Mouse (Mus musculus) heart, embryonic 11.5 days (tissue): Measurements from ENCODE around the gene Acox1. TPM values are rescaled to one million over a fixed set of nuclear protein-coding genes. Genes with fewer than 3 reads are reported as not detected.

ENCODE experiments used
- ATAC-seq: fragments of 200-750 bp; cut with Nextera tagmentation; replicated peaks from 2 replicates; pipeline ENCODE4 v1.8.0; 2017; ENCODE audit warnings: moderate library complexity; ENCODE audit not compliant: insufficient number of reproducible peaks, low FRiP score, low TSS enrichment
- H3K27ac ChIP-seq: fragments of 300-500 bp; sonication (generic); 2 replicates; pipeline ENCODE4 v1.5.1; 2014; ENCODE audit warnings: mild to moderate bottlenecking, low read depth, low read length
- H3K27me3 ChIP-seq: fragments of 300-500 bp; sonication (generic); 2 replicates; pipeline ENCODE4 v1.6.1; 2014; ENCODE audit warnings: mild to moderate bottlenecking, low read length, mixed read lengths; ENCODE audit not compliant: control insufficient read depth, insufficient read depth
- H3K36me3 ChIP-seq: fragments of 300-500 bp; sonication (generic); 2 replicates; pipeline ENCODE4 v1.6.1; 2014; ENCODE audit warnings: mild to moderate bottlenecking, low read length, moderate library complexity, mixed read lengths; ENCODE audit not compliant: control insufficient read depth, insufficient read depth
- H3K4me1 ChIP-seq: fragments of 300-500 bp; sonication (generic); 2 replicates; pipeline ENCODE4 v1.6.1; 2014; ENCODE audit warnings: low read length; ENCODE audit not compliant: control insufficient read depth, insufficient read depth
- H3K4me2 ChIP-seq: fragments of 300-500 bp; sonication (generic); 2 replicates; pipeline ENCODE4 v1.6.1; 2014; ENCODE audit warnings: mild to moderate bottlenecking, moderate library complexity
- H3K4me3 ChIP-seq: fragments of 300-500 bp; sonication (generic); 2 replicates; pipeline ENCODE4 v1.5.1; 2014; ENCODE audit warnings: low read depth, low read length
- H3K9ac ChIP-seq: fragments of 300-500 bp; sonication (generic); 2 replicates; pipeline ENCODE4 v1.6.1; 2014; ENCODE audit warnings: mild to moderate bottlenecking, low read depth, low read length, moderate library complexity
- H3K9me3 ChIP-seq: fragments of 300-500 bp; sonication (generic); replicated peaks from 2 replicates; pipeline ENCODE4 v1.6.1; 2016; ENCODE audit warnings: low read length; ENCODE audit not compliant: control insufficient read depth
- WGBS: fragments of 180-500 bp; shearing (Covaris S2); extraction: QIAGEN DNeasy Blood & Tissue Kit; methylation state at CpG from one replicate; pipeline ENCODE4 v1.1.7; 2014; ENCODE audit not compliant: insufficient replicate concordance; 5-methylcytosine and 5-hydroxymethylcytosine counted together
- polyA plus RNA-seq: library from polyadenylated mRNA; unstranded; fragments of >200 nt; fragmentation: Nextera tagmentation; extraction: Ambion mirVana; gene quantifications from 2 replicates; pipeline ENCODE4 v1.2.1, GENCODE M21; 2014

Gene Acox1
- polyA plus RNA-seq = 29.3 and 32.3 TPM in 2 replicates

GRCm38 (mm10) chr11:116198639-116199531, at the start of gene Acox1, which contains the start of gene Ten1:
Acox1 (minus strand) TSS chr11:116199045.
Ten1 (plus strand) TSS chr11:116198855.
- peak within 1 kb of the TSS; percentile 98 for H3K27ac ChIP-seq
- no peaks in the 10 kb centered on the region for H3K9me3 ChIP-seq
- under 1% methylated on average over 62 of the region's 62 CpGs for WGBS
- peak; percentile 97 for ATAC-seq
- H3K36me3 ChIP-seq = peaks cover 5% of the 10 kb centered on the region; the same call in 1 of the 2 replicates
- no peaks in the 10 kb centered on the region for H3K27me3 ChIP-seq
- H3K4me3 ChIP-seq = peak within 1 kb of the TSS; percentile 75
- H3K4me2 ChIP-seq = peak within 1 kb of the TSS; percentile 87
- H3K9ac ChIP-seq = peak within 1 kb of the TSS; percentile 90
- peaks cover 8% of the 10 kb centered on the region for H3K4me1 ChIP-seq

GRCm38 (mm10) chr11:116247502-116248222, 48.8 kb upstream of the Acox1 start:
- no peak overlapping the region for H3K4me3 ChIP-seq
- no peak overlapping the region for H3K27ac ChIP-seq
- no peaks in the 10 kb centered on the region for H3K9me3 ChIP-seq
- H3K36me3 ChIP-seq = peaks cover 79% of the 10 kb centered on the region
- no peak overlapping the region for H3K9ac ChIP-seq
- WGBS = 87% methylated on average over 14 of the region's 14 CpGs
- H3K27me3 ChIP-seq = no peaks in the 10 kb centered on the region
- no peaks in the 10 kb centered on the region for H3K4me1 ChIP-seq
- ATAC-seq = no peak
- no peak overlapping the region for H3K4me2 ChIP-seq

- no peaks in the 10 kb centered on the region for H3K4me1 ChIP-seq
- H3K4me3 ChIP-seq = no peak overlapping the region
- no peak for ATAC-seq
- H3K4me2 ChIP-seq = no peak overlapping the region
- H3K9ac ChIP-seq = no peak overlapping the region
- no peak overlapping the region for H3K27ac ChIP-seq
- H3K36me3 ChIP-seq = peaks cover 66% of the 10 kb centered on the region
- WGBS = 83% methylated on average over 6 of the region's 6 CpGs
- no peaks in the 10 kb centered on the region for H3K27me3 ChIP-seq
- H3K9me3 ChIP-seq = no peaks in the 10 kb centered on the region
Measured at GRCm38 (mm10) chr11:116245616-116246015, 46.8 kb upstream of the Acox1 start.

- H3K9me3 ChIP-seq = no peaks in the 10 kb centered on the region
- H3K4me2 ChIP-seq = no peak overlapping the region
- no peaks in the 10 kb centered on the region for H3K4me1 ChIP-seq
- no peak for ATAC-seq
- H3K4me3 ChIP-seq = no peak overlapping the region
- no peaks in the 10 kb centered on the region for H3K27me3 ChIP-seq
- no peak overlapping the region for H3K27ac ChIP-seq
- WGBS = 77% methylated on average over 8 of the region's 8 CpGs
- no peak overlapping the region for H3K9ac ChIP-seq
- H3K36me3 ChIP-seq = peaks cover 55% of the 10 kb centered on the region
Measured at GRCm38 (mm10) chr11:116244580-116244979, 45.7 kb upstream of the Acox1 start.

- Histone ChIP-seq H3K27ac (no peak overlapping the region), H3K36me3 (peaks cover 33% of the 10 kb centered on the region), H3K9ac (no peak overlapping the region), H3K4me3 (no peak overlapping the region), H3K27me3 (peaks cover 20% of the 10 kb centered on the region), H3K4me2 (no peak overlapping the region), H3K9me3 (no peaks in the 10 kb centered on the region), H3K4me1 (no peaks in the 10 kb centered on the region; the same call in 1 of the 2 replicates)
- 52% methylated on average over 12 of the region's 12 CpGs for WGBS
- ATAC-seq = no peak
Measured at GRCm38 (mm10) chr11:116241744-116242235, 42.9 kb upstream of the Acox1 start.

GRCm38 (mm10) chr11:116239797-116240196, 41.0 kb upstream of the Acox1 start:
- Histone ChIP-seq H3K36me3 (peaks cover 15% of the 10 kb centered on the region), H3K4me1 (no peaks in the 10 kb centered on the region; the same call in 1 of the 2 replicates), H3K27ac (no peak overlapping the region), H3K9me3 (no peaks in the 10 kb centered on the region), H3K4me3 (no peak overlapping the region), H3K27me3 (peaks cover 32% of the 10 kb centered on the region), H3K4me2 (no peak overlapping the region), H3K9ac (no peak overlapping the region)
- 13% methylated on average over 7 of the region's 7 CpGs for WGBS
- ATAC-seq = no peak

DNA sequence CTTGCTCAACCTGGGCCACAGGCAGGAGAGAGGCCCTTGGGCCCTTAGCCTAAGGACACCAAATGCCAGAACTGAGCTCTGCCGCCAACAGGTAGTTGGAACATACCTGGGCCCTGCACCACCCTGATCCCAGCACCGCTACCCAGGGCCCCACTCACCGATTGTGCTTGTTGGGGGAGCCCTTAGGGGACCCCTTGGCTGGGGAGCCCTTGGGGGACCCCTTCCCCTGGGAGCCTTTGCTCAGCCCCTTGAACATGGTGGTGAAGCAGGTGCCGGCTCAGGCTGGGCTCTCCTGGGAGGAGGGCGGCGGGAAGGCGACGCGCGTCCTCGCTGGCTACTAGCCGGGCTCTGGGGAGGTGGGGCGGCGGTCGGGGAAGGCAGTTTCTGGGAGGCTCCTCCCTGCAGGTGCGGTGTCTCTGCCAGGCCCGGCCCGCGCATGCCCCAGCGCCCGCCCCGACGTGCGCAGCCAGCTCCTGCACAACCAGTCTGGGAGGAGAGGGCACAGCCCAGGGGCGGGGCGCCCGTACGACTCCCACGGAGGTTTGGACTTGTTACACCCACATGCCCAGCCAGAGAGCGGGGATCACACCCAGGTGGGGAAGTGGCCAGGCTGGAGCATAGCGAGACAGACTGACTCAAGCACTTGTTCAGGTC, 39.0 kb upstream of the Acox1 start, which contains the start of gene Evpl:
Gene Evpl (minus strand): TSS at position 336 of the 654 bp plus-strand sequence.
- Histone ChIP-seq H3K27me3 (peaks cover 48% of the 10 kb centered on the region), H3K9ac (no peak within 1 kb of the TSS), H3K36me3 (peaks cover under 1% of the 10 kb centered on the region; the same call in 1 of the 2 replicates), H3K4me3 (no peak within 1 kb of the TSS), H3K4me1 (no peaks in the 10 kb centered on the region; the same call in 1 of the 2 replicates), H3K9me3 (no peaks in the 10 kb centered on the region), H3K27ac (no peak within 1 kb of the TSS), H3K4me2 (peak within 1 kb of the TSS; percentile 46)
- ATAC-seq = peak; percentile 53
- WGBS = 16% methylated on average over 31 of the region's 31 CpGs

GRCm38 (mm10) chr11:116234901-116235300, 36.1 kb upstream of the Acox1 start:
- 74% methylated on average over 8 of the region's 8 CpGs for WGBS
- H3K27me3 ChIP-seq = peaks cover 60% of the 10 kb centered on the region

More at GRCm38 (mm10) chr11:116234901-116235300, 36.1 kb upstream of the Acox1 start:
- Histone ChIP-seq H3K4me3 (no peak overlapping the region), H3K9me3 (no peaks in the 10 kb centered on the region), H3K4me1 (no peaks in the 10 kb centered on the region; the same call in 1 of the 2 replicates), H3K36me3 (no peaks in the 10 kb centered on the region), H3K9ac (no peak overlapping the region), H3K4me2 (no peak overlapping the region), H3K27ac (no peak overlapping the region)
- ATAC-seq = no peak
